Mouse (Mus musculus) ES-E14 (cell line): ENCODE measurements around the gene Cyp4a32. TPM values are rescaled to one million over a fixed set of nuclear protein-coding genes. Genes with fewer than 3 reads are reported as not detected.
"Not testable (repeated sequence)": the region's sequence is repeated elsewhere in the genome, so short reads cannot be mapped to it uniquely, and the experiment has no call there.

Experiments used
- DNase-seq: peaks from one replicate; pipeline ENCODE4 v3.0.0-alpha.2; 2013; ENCODE audit warnings: low read depth, low spot score
- H3K27ac ChIP-seq: 2 replicates; pipeline ENCODE4 v1.5.1; 2012; ENCODE audit warnings: low read depth, mild to moderate bottlenecking, low read length, moderate library complexity, mixed read lengths; ENCODE audit not compliant: poor library complexity, insufficient read depth, severe bottlenecking
- H3K36me3 ChIP-seq: 2 replicates; pipeline ENCODE4 v1.6.1; 2012; ENCODE audit warnings: mild to moderate bottlenecking, low read length, moderate library complexity, mixed read lengths; ENCODE audit not compliant: control insufficient read depth, poor library complexity, insufficient read depth, severe bottlenecking
- H3K4me1 ChIP-seq, 2 experiments: fragments of 150-350 bp in 1 of 2; sonication (generic) in 1 of 2; 2 replicates each; pipeline ENCODE4 v1.6.1; 2012; ENCODE audit warnings: low read length in 2 of 2, mild to moderate bottlenecking in 1 of 2, mixed read lengths in 1 of 2; ENCODE audit not compliant: control insufficient read depth in 2 of 2, insufficient read depth in 2 of 2, poor library complexity in 1 of 2
- H3K4me3 ChIP-seq, 2 experiments: fragments of 150-350 bp in 1 of 2; sonication (generic) in 1 of 2; 2 replicates each; pipeline ENCODE4 v1.5.1; 2012; ENCODE audit warnings: low read length in 2 of 2, low read depth in 1 of 2, mild to moderate bottlenecking in 1 of 2, mixed read lengths in 1 of 2; ENCODE audit not compliant: insufficient read depth in 1 of 2, poor library complexity in 1 of 2, severe bottlenecking in 1 of 2
- H3K9ac ChIP-seq: 2 replicates; pipeline ENCODE4 v1.6.1; 2012; ENCODE audit warnings: low read depth, mild to moderate bottlenecking, low read length, mixed read lengths; ENCODE audit not compliant: poor library complexity, insufficient read depth, severe bottlenecking
- H3K9me3 ChIP-seq: fragments of 150-350 bp; sonication (generic); 2 replicates; pipeline ENCODE4 v1.6.1; 2012; ENCODE audit warnings: low read depth, mild to moderate bottlenecking, low read length; ENCODE audit not compliant: control insufficient read depth, insufficient read depth
- CHD2 ChIP-seq: IDR thresholded peaks from 2 replicates; pipeline ENCODE4 v1.6.1; 2014; ENCODE audit warnings: mild to moderate bottlenecking, low read depth, low read length, inconsistent platforms
- HCFC1 ChIP-seq: IDR thresholded peaks from 2 replicates; pipeline ENCODE4 v1.6.1; 2012; ENCODE audit warnings: low read length, inconsistent platforms, borderline replicate concordance; ENCODE audit not compliant: insufficient read depth
- MAFK ChIP-seq: IDR thresholded peaks from 2 replicates; pipeline ENCODE4 v1.6.1; 2014; ENCODE audit warnings: mild to moderate bottlenecking, low read depth, low read length, inconsistent platforms; ENCODE audit not compliant: insufficient read depth
- ZC3H11A ChIP-seq: IDR thresholded peaks from 2 replicates; pipeline ENCODE4 v1.6.1; 2012; ENCODE audit warnings: low read depth, mild to moderate bottlenecking, inconsistent platforms, low read length, borderline replicate concordance
- ZNF384 ChIP-seq: IDR thresholded peaks from 2 replicates; pipeline ENCODE4 v1.6.1; 2012; ENCODE audit warnings: low read depth, low read length, inconsistent platforms
- in situ Hi-C, 2 experiments: fragments of 600-800 bp; cut with MboI; formaldehyde crosslinking; loops; one replicate each; pipeline ENCODE4 v1.15.1; 2025; ENCODE audit warnings: low sequenced_read_pairs in 2 of 2, inconsistent platforms in 1 of 2; ENCODE audit not compliant: unreplicated experiment in 2 of 2
- total RNA-seq: library from RNA; depleted of rRNA; stranded (reverse); fragments of 300-350 nt; gene quantifications from 2 replicates; pipeline ENCODE4 v1.2.3, GENCODE M21; 2012

The Cyp4a32 gene
- total RNA-seq, 1 experiment: not detected

GRCm38 (mm10) chr4:115596357-115596756 is 4.4 kb upstream of the Cyp4a32 start:
- no peak overlapping the region for H3K9ac ChIP-seq
- no peak overlapping the region for H3K4me3 ChIP-seq
- in situ Hi-C loops: no loop called here
- H3K36me3 ChIP-seq: no peaks in the 10 kb centered on the region
- H3K27ac ChIP-seq: no peak overlapping the region
- H3K4me1 ChIP-seq: no peaks in the 10 kb centered on the region
- TF ChIP-seq ZC3H11A: no peak
- no peak for TF ChIP-seq HCFC1
- no peak for TF ChIP-seq MAFK
- TF ChIP-seq CHD2: no peak
- TF ChIP-seq ZNF384: no peak
- no peaks in the 10 kb centered on the region for H3K9me3 ChIP-seq
- DNase-seq: no peak

DNA sequence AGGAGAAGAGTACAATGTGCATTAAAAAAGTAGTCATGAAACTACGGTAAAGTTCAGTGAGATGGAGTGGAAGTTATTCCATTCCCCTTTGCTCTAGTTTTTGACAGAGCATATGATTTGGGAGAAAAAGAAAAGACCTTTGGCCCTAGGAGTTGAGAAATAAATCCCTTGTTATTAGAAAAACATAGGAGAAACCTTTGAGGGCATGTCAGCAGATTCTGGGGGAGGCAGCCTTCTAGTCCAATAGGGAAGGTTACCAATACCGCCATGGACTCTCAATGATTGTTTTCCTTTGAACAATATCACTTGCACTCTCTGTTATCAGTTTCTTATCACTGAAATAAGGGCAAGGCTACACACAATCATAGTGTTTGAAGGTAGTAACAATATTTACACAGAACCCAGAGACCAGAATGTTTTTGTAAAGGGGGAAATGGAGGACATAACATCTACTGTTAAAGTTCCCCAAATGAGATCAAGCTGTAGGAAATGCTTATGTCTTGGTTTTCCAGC is 3.9 kb upstream of the Cyp4a32 start:
- H3K27ac ChIP-seq: no peak overlapping the region
- in situ Hi-C loops: no loop called here
- H3K9me3 ChIP-seq: no peaks in the 10 kb centered on the region
- no peak for DNase-seq
- TF ChIP-seq ZC3H11A: no peak
- TF ChIP-seq CHD2: no peak
- no peak for TF ChIP-seq HCFC1
- no peak for TF ChIP-seq MAFK
- TF ChIP-seq ZNF384: no peak
- H3K9ac ChIP-seq: no peak overlapping the region
- no peaks in the 10 kb centered on the region for H3K4me1 ChIP-seq
- H3K36me3 ChIP-seq: no peaks in the 10 kb centered on the region
- no peak overlapping the region for H3K4me3 ChIP-seq

GRCm38 (mm10) chr4:115614005-115614404 is 13.2 kb downstream of the Cyp4a32 start:
- H3K9ac ChIP-seq: no peak overlapping the region
- no peaks in the 10 kb centered on the region for H3K36me3 ChIP-seq
- TF ChIP-seq MAFK (no peak), ZNF384 (no peak), HCFC1 (no peak), ZC3H11A (no peak), CHD2 (no peak)
- no peak overlapping the region for H3K27ac ChIP-seq
- in situ Hi-C loops: no loop called here
- DNase-seq: no peak
- H3K4me3 ChIP-seq: no peak overlapping the region
- H3K9me3 ChIP-seq: no peaks in the 10 kb centered on the region
- H3K4me1 ChIP-seq: no peaks in the 10 kb centered on the region

DNA sequence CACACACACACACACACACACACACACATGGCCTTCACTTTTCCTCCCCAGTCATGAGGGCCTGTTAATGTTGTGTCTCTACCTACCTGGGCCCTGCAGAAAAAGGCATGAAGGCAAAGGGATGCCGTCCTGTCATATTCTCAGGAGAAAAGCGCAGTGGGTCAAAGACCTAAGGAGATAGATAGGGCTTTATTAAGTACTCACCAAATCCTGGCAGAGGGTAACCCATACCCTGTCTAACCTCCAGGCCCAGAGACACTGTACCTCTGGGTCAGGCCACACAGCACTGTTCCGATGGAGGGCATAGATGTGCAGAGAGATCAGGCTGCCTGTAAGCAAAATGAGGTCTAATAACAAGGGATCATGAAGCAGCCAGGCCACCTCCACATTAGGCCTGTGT is 24.8 kb downstream of the Cyp4a32 start:
- H3K4me3 ChIP-seq, H3K9me3 ChIP-seq, H3K36me3 ChIP-seq, H3K27ac ChIP-seq, H3K4me1 ChIP-seq, H3K9ac ChIP-seq, DNase-seq, in situ Hi-C loops: not testable (repeated sequence)

DNA sequence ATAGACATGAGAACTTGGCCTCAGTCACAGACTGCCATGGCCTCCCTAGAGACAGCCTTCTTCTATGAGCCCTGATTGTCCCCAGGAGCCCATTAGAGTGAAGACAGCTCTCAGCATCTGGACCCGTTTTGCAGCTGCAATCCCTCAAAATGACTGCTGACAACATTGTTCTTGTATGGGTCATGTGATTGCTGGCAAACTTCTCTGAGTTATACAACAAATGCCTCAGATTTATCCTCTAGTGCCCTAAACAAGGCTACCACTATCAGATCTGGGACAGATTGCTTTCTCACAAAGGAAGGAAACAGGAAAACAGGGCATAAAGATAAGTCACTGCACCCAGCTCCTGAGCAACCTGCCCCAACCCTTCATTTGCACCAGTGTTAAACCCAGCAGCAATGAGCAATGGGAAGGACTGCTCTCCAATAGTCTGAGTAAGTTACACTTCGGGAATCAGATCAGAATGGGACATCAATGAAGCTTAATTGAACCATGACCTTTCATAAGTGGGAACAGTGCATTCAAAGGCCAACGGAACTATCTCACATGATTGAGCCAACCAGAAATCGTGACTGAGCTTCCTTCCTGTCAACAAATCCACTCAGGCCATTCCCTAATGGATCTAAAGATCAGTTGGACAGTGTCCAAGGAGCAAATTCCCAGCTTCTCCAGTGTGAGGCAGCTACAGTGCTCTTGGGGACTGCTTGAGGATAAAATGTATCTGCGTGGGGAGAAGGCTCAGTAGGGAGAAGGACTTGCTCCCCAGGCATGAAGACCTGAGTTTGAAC is 42.4 kb downstream of the Cyp4a32 start:
- TF ChIP-seq ZC3H11A (no peak), MAFK (no peak), ZNF384 (no peak), CHD2 (no peak), HCFC1 (no peak)
- no peaks in the 10 kb centered on the region for H3K4me1 ChIP-seq
- H3K9me3 ChIP-seq: no peaks in the 10 kb centered on the region
- no peak overlapping the region for H3K9ac ChIP-seq
- in situ Hi-C loops: no loop called here
- H3K36me3 ChIP-seq: no peaks in the 10 kb centered on the region
- no peak overlapping the region for H3K27ac ChIP-seq
- no peak for DNase-seq
- no peak overlapping the region for H3K4me3 ChIP-seq
